Mouse (Mus musculus): ENCODE measurements around the gene Cdc73. TPM values are rescaled to one million over a fixed set of nuclear protein-coding genes. Genes with fewer than 3 reads are reported as not detected.

The Cdc73 gene
- polyA plus RNA-seq, 1 experiment from 2014 or later, result 33.3 TPM

DNA sequence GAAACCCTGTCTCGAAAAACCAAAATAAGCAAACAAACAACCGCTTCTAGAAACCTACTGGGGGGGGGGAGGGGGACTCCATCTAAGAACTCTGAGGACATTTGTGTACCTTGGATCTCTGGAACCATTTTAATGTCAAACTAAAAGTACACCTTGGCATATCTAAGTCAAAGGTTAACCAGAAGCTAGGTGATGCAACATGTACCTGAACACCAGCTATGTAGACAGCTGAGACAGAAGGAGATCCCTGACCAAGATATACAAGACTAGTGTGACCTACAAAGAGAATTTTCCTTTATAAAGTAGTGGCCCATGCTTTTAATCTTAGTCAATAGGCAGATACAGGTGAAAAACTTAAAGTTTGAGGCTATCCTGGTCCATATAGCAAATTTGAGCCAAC lies 39.5 kb downstream of the Cdc73 start:
- Histone ChIP-seq H3K27me3 (replicated peaks) (no peaks in the 10 kb centered on the region), H3K27ac (no peak overlapping the region), H3K9me3 (no peaks in the 10 kb centered on the region), H3K4me1 (no peaks in the 10 kb centered on the region), H3K9ac (no peak overlapping the region), H3K4me2 (replicated peaks) (no peak overlapping the region), H3K36me3 (peaks cover 22% of the 10 kb centered on the region), H3K4me3 (no peak overlapping the region)
- no peak for ATAC-seq (ENCODE audit: low FRiP score, low read depth)
- WGBS, result 95% methylated on average over 2 of the region's 2 CpGs

DNA sequence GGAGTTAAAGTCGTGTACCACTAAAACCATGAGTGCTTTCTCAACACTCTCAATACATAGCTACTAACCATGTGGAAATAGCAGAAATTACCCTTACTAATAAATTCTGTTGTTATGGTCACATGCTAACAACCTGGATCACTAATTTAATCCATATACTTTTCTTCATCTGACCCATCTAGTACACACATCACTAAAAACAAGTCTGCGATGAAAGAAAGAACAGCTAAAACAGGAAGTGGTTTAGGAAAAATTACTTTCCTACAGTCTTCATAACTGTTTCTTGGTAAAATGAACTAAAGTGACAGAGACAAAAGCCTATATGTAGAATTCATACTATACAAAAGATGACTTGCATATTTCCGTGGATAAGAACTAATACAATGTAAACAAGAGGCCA lies 49.0 kb downstream of the Cdc73 start:
- no peaks in the 10 kb centered on the region for H3K4me1 ChIP-seq
- no peak overlapping the region for H3K4me2 ChIP-seq (replicated peaks)
- no peaks in the 10 kb centered on the region for H3K27me3 ChIP-seq (replicated peaks)
- 0 out of 2 replicates have a peak, but pooled peaks cover 7% of the 10 kb centered on the region for H3K36me3 ChIP-seq
- no peaks in the 10 kb centered on the region for H3K9me3 ChIP-seq
- no peak overlapping the region for H3K4me3 ChIP-seq
- WGBS, result 90% methylated on average over 3 of the region's 3 CpGs
- no peak overlapping the region for H3K9ac ChIP-seq
- ATAC-seq (ENCODE audit: low FRiP score, low read depth), result no peak
- no peak overlapping the region for H3K27ac ChIP-seq

DNA sequence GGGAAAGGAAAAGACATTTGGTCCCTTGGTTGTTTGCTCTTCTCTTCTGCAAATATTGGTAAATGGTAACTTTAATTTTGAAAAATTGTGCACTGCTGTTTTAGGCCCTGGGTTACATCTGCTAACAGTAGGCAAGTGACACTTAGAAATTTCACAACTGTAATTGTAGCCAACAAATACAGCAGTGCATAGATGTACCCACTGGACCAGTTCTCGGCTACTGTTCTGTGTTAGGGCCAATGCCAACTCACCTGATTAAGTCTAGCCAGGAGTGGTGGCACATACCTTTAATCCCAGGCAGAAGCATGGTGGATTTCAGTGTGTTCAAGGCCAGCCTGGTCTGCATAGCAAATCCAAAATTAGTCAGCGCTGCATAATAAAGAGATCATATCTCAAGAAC lies 52.4 kb downstream of the Cdc73 start:
- Histone ChIP-seq H3K9ac (no peak overlapping the region), H3K27ac (no peak overlapping the region), H3K27me3 (replicated peaks) (no peaks in the 10 kb centered on the region), H3K4me2 (replicated peaks) (no peak overlapping the region), H3K4me3 (no peak overlapping the region), H3K9me3 (no peaks in the 10 kb centered on the region), H3K36me3 (0 out of 2 replicates have a peak, but pooled peaks cover 7% of the 10 kb centered on the region), H3K4me1 (no peaks in the 10 kb centered on the region)
- WGBS, result 93% methylated on average over 2 of the region's 2 CpGs
- ATAC-seq (ENCODE audit: low FRiP score, low read depth), result no peak

DNA sequence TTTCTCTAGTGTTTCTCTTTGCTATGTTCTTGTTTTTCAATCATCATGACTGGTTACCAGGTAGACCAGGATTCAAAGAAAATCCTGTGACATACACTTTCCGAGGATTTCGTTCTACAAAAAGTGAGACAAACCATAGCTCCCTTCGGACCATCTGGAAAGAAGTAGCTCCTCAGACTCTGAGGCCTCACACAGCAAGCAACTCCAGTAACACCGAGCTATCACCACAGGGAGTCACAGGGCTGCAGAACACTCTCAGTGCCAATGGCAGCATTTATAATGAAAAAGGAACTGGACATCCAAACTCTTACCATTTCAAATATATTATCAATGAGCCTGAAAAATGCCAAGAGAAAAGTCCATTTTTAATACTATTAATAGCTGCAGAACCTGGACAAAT lies 56.5 kb downstream of the Cdc73 start:
- H3K27ac ChIP-seq, result no peak overlapping the region

DNA sequence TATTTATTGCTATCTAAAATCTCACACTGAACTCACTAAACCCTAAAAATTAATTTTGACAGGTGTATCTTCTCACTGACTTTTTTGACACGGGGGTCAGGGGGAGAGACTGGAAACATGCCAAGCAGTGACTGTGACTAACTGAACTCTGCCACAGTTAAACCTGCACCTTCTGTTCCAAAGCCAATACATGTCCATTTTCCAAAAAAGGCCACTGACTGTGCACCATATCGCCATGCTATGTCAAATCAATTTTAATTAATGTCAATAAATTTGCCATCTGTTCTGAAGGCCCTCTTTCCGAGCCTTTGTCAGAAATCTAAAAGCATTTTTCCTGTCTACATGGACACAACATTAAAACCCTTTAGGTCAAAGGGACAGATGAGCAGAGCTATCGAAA lies 57.3 kb downstream of the Cdc73 start:
- Histone ChIP-seq H3K9me3 (no peaks in the 10 kb centered on the region), H3K27ac (no peak overlapping the region), H3K4me2 (replicated peaks) (peak overlapping the region; percentile 12; the same call in 1 of the 2 replicates), H3K9ac (no peak overlapping the region), H3K4me1 (no peaks in the 10 kb centered on the region), H3K27me3 (replicated peaks) (no peaks in the 10 kb centered on the region), H3K36me3 (0 out of 2 replicates have a peak, but pooled peaks cover 3% of the 10 kb centered on the region), H3K4me3 (no peak overlapping the region)
- 66% methylated on average over 4 of the region's 4 CpGs for WGBS
- ATAC-seq (ENCODE audit: low FRiP score, low read depth), result no peak

More for the DNA sequence above, 56.5 kb downstream of the Cdc73 start:
- H3K4me1 ChIP-seq, result no peaks in the 10 kb centered on the region
- H3K9me3 ChIP-seq, result no peaks in the 10 kb centered on the region
- WGBS, result 79% methylated on average over 4 of the region's 4 CpGs
- 0 out of 2 replicates have a peak, but pooled peaks cover 3% of the 10 kb centered on the region for H3K36me3 ChIP-seq
- H3K9ac ChIP-seq, result no peak overlapping the region
- H3K4me3 ChIP-seq, result no peak overlapping the region
- no peak for ATAC-seq (ENCODE audit: low FRiP score, low read depth)
- no peak overlapping the region for H3K4me2 ChIP-seq (replicated peaks)
- no peaks in the 10 kb centered on the region for H3K27me3 ChIP-seq (replicated peaks)

DNA sequence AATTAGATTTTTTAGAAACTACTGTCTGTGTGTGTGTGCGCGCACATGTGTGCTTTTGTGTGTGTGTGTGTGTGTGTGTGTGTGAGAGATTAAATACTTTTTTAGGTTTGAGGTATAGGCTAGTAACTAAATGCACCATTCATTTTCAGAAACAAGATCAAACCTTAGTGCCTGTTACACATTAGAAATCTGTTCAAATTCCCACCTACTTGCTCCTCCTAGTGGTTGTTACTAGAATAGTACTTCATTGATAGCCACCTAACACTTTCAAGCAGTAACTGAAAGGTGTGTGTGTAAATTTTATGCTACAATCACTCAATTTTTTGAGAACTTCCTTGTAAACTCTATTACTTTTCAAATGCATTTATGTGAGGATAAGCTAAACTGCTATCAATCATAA lies 58.5 kb downstream of the Cdc73 start:
- Histone ChIP-seq H3K9me3 (no peaks in the 10 kb centered on the region), H3K27ac (no peak overlapping the region), H3K4me2 (replicated peaks) (no peak overlapping the region; the same call in 1 of the 2 replicates), H3K9ac (no peak overlapping the region), H3K27me3 (replicated peaks) (no peaks in the 10 kb centered on the region), H3K4me1 (no peaks in the 10 kb centered on the region), H3K4me3 (no peak overlapping the region), H3K36me3 (no peaks in the 10 kb centered on the region)
- WGBS, result 94% methylated on average over 2 of the region's 2 CpGs
- no peak for ATAC-seq (ENCODE audit: low FRiP score, low read depth)

DNA sequence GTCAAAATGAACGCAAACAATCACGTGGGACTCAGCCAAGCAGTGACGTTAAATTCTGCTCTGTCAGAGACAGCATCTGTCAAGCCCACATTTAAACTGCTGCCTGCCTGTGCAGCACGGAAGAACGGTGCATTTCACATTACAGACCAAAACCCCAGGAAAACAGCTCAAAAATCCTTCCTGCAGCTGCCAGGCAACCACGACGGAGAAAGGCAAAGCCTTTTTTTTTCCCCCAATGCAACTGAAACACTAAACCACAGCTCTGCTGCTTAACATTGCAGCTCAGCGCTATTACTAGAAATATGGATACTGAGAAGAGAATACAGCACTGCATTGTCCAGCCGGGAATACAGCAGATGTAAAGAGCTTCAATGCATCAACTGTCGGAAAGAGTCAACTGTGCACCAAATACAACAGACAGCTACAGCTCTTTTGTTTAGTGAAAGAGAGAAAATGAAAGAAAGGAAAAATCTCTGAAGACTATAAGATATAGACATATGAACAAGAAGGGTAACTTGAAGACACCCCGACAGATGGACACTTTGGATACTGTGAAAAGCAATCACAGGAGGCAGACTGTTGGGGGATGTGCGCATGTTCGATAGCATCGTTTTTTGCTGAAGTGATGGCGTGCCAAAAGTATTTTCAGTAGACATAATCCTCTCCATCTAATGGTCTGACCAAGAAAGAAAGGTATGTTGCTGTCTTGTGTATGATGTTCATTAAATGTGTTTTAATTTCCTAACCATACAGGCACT lies 61.9 kb downstream of the Cdc73 start, which contains the start of gene B3galt2:
TSS of gene B3galt2 (plus strand) at position 15 of the 758 bp plus-strand sequence.
- Histone ChIP-seq H3K27ac (peak within 1 kb of the TSS; percentile 78), H3K9ac (peak within 1 kb of the TSS; percentile 43; the same call in 1 of the 2 replicates), H3K27me3 (replicated peaks) (no peaks in the 10 kb centered on the region), H3K4me2 (replicated peaks) (peak within 1 kb of the TSS; percentile 52), H3K4me1 (no peaks in the 10 kb centered on the region), H3K9me3 (no peaks in the 10 kb centered on the region), H3K4me3 (peak within 1 kb of the TSS; percentile 32), H3K36me3 (no peaks in the 10 kb centered on the region)
- peak; percentile 86 for ATAC-seq (ENCODE audit: low FRiP score, low read depth)
- 40% methylated on average over 15 of the region's 15 CpGs for WGBS

DNA sequence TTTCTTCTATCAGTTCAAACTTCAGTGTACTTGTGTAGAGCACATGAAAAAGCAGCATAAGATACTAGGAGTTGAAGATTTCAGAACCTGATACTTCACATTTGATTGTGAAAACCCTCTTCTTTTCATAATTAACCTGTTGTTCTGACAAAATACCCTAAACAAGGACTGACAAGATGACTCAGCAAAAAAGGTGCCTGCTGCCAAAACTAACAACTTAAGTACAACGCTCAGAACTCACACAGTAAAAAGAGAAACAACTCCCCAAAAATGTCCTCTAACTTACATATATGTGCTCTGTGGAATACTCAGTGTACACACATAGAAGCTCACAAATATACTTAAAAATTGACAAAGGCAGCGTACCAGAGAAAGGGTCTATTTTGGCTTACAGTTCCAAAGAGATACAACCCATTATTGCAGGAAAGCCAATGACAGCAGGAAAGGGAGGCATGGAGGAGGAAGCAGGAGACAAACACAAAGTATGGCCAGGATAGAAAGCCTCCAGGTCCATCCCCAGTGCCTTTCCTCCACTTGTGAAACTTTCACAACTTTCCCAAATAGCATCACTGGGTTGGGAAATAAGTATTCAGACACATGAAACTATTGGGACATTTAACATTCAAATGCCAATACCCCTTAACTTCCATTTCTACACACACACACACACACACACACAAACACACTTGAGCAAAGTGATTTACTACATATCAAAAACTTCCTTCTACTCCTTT lies 69.7 kb downstream of the Cdc73 start:
- no peak overlapping the region for H3K4me3 ChIP-seq
- no peaks in the 10 kb centered on the region for H3K4me1 ChIP-seq
- ATAC-seq (ENCODE audit: low FRiP score, low read depth), result no peak
- no peak overlapping the region for H3K27ac ChIP-seq
- H3K36me3 ChIP-seq, result no peaks in the 10 kb centered on the region
- WGBS, result 93% methylated on average over 2 of the region's 2 CpGs
- no peaks in the 10 kb centered on the region for H3K9me3 ChIP-seq
- no peaks in the 10 kb centered on the region for H3K27me3 ChIP-seq (replicated peaks)
- no peak overlapping the region for H3K4me2 ChIP-seq (replicated peaks)
- H3K9ac ChIP-seq, result no peak overlapping the region

DNA sequence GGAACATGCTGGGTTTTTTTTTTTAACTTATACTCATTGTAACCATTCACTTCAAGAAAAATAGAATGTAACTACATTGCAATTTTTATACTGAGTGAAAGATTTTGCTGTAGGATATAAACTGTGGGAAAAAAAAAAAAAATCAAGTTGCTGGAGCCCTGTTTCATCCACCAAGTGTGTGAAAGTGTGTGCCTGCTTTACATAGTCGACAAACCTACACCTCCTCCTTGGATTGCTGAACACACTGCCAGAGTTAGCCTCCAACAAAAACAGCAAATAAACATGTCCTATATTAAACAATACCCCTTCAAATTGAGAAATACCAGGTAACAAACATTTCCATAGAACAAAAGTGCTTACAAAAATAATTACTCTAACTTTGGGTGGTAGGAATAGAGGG lies 70.3 kb downstream of the Cdc73 start:
- 87% methylated on average over 1 of the region's 1 CpGs for WGBS
- no peak overlapping the region for H3K27ac ChIP-seq
- no peaks in the 10 kb centered on the region for H3K27me3 ChIP-seq (replicated peaks)
- no peaks in the 10 kb centered on the region for H3K4me1 ChIP-seq
- no peak overlapping the region for H3K4me3 ChIP-seq
- H3K9me3 ChIP-seq, result no peaks in the 10 kb centered on the region
- H3K9ac ChIP-seq, result no peak overlapping the region
- no peak overlapping the region for H3K4me2 ChIP-seq (replicated peaks)
- no peak for ATAC-seq (ENCODE audit: low FRiP score, low read depth)
- no peaks in the 10 kb centered on the region for H3K36me3 ChIP-seq

DNA sequence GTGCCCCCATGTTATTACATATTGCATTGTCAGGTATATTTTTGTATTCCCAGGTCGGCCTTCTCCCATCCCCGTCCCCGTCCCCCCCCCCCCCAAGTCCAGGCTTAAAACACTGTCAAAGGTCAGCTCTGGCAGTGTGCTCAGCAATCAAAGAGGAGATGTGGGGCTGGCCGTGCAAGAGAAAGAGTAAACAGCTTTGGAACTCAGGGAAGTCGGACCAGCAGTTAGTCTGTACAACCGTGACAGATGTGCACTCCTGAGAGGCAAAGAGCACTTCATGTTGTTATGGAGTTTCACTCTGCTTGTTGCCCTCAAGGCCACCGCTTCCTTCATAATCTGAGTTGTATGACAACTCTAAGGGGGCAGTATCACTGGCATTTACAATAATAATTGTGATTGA lies 71.4 kb downstream of the Cdc73 start:
- WGBS, result 60% methylated on average over 7 of the region's 7 CpGs

DNA sequence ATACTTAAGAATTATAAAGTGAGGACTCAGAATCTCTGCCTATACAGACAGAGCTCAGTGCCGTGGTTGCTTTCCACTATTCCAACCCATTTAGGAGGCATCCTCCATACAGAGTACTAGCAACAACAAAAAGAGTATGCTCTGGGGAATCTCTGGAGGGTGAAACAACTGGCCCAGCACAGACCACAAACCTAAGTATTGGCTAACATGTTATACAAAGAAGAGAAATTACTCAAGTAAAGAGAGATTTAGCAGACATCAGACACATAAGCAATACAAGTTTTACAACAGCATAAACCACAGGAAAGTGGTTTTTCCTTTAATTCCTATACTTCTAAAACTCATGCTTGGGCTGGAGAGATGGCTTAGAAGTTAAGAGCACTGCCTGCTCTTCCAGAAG lies 80.1 kb downstream of the Cdc73 start:
- WGBS, result 92% methylated on average over 1 of the region's 1 CpGs
- no peak overlapping the region for H3K9ac ChIP-seq

More for the DNA sequence above, 71.4 kb downstream of the Cdc73 start:
- Histone ChIP-seq H3K27me3 (replicated peaks) (no peaks in the 10 kb centered on the region), H3K4me3 (no peak overlapping the region), H3K9me3 (no peaks in the 10 kb centered on the region), H3K4me1 (no peaks in the 10 kb centered on the region), H3K36me3 (peaks cover 9% of the 10 kb centered on the region; the same call in 1 of the 2 replicates), H3K4me2 (replicated peaks) (no peak overlapping the region), H3K27ac (no peak overlapping the region), H3K9ac (no peak overlapping the region)
- no peak for ATAC-seq (ENCODE audit: low FRiP score, low read depth)

DNA sequence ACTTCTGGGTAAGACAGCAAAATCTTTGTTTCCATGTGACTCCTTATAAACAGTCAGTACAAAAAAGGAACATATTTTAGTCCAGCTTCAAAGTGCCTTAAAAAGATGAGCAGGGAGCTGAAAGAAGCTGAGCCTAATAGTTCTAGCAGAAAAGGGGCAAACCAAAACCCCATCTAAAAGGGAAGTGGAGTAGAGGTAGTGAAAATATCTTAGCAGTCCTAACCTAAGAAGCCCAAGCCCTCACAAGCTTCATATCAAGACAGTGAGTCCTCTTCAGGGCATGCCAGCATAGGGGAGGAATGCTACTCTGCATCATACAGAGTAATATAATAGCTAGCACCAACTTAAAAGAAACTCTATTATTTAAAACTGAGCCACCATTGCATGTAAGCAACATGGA lies 80.8 kb downstream of the Cdc73 start:
- Histone ChIP-seq H3K4me1 (no peaks in the 10 kb centered on the region), H3K9me3 (no peaks in the 10 kb centered on the region), H3K4me3 (no peak overlapping the region), H3K4me2 (replicated peaks) (no peak overlapping the region), H3K36me3 (peaks cover 10% of the 10 kb centered on the region; the same call in 1 of the 2 replicates), H3K27ac (no peak overlapping the region), H3K27me3 (replicated peaks) (no peaks in the 10 kb centered on the region), H3K9ac (no peak overlapping the region)
- ATAC-seq (ENCODE audit: low FRiP score, low read depth), result no peak

More for the DNA sequence above, 80.1 kb downstream of the Cdc73 start:
- Histone ChIP-seq H3K4me2 (replicated peaks) (no peak overlapping the region), H3K27ac (no peak overlapping the region), H3K4me3 (no peak overlapping the region), H3K9me3 (no peaks in the 10 kb centered on the region), H3K4me1 (no peaks in the 10 kb centered on the region), H3K36me3 (peaks cover 12% of the 10 kb centered on the region; the same call in 1 of the 2 replicates), H3K27me3 (replicated peaks) (no peaks in the 10 kb centered on the region)
- no peak for ATAC-seq (ENCODE audit: low FRiP score, low read depth)
